Mouse (Mus musculus) CH12F3 (cell line): ENCODE data around the gene Pax2.

Source experiments
- in situ Hi-C: fragments of 300-500 bp; cut with MboI; formaldehyde crosslinking; loops from 2 replicates; pipeline ENCODE4 v1.14.3; 2020; ENCODE audit warnings: low sequenced_read_pairs

Gene Pax2

GRCm38 (mm10) chr19:44748271-44748670 is 7.6 kb upstream of the Pax2 start:
- in situ Hi-C loops = no loop called here

- in situ Hi-C loops = no loop called here
Measured at GRCm38 (mm10) chr19:44749061-44749990, 6.5 kb upstream of the Pax2 start.

GRCm38 (mm10) chr19:44750051-44751041 is 5.5 kb upstream of the Pax2 start:
- in situ Hi-C loops = no loop called here

- in situ Hi-C loops = no loop called here
Measured at GRCm38 (mm10) chr19:44751042-44751441, 4.8 kb upstream of the Pax2 start.

GRCm38 (mm10) chr19:44751551-44751950 is 4.3 kb upstream of the Pax2 start:
- in situ Hi-C loops = no loop called here

- in situ Hi-C loops = no loop called here
Measured at GRCm38 (mm10) chr19:44752056-44752940, 3.5 kb upstream of the Pax2 start.

GRCm38 (mm10) chr19:44753361-44753760 is 2.5 kb upstream of the Pax2 start:
- in situ Hi-C loops = no loop called here

GRCm38 (mm10) chr19:44754461-44755377 is 1.1 kb upstream of the Pax2 start:
- in situ Hi-C loops = no loop called here

- in situ Hi-C loops = no loop called here
Measured at GRCm38 (mm10) chr19:44755378-44755692, 510 bp upstream of the Pax2 start.

GRCm38 (mm10) chr19:44756421-44757230 is 781 bp downstream of the Pax2 start:
- in situ Hi-C loops = no loop called here

- in situ Hi-C loops = no loop called here
Measured at GRCm38 (mm10) chr19:44757231-44757871, 1.5 kb downstream of the Pax2 start.

- in situ Hi-C loops = no loop called here
Measured at GRCm38 (mm10) chr19:44758846-44759245, 3.0 kb downstream of the Pax2 start.

GRCm38 (mm10) chr19:44759531-44760118 is 3.8 kb downstream of the Pax2 start:
- in situ Hi-C loops = no loop called here

- in situ Hi-C loops = no loop called here
Measured at GRCm38 (mm10) chr19:44760259-44761131, 4.7 kb downstream of the Pax2 start.

GRCm38 (mm10) chr19:44762121-44762621 is 6.3 kb downstream of the Pax2 start:
- in situ Hi-C loops = no loop called here

- in situ Hi-C loops = no loop called here
Measured at GRCm38 (mm10) chr19:44770268-44771050, 14.6 kb downstream of the Pax2 start.
